Mouse (Mus musculus): ENCODE results near the gene Cdyl.

Gene Cdyl

DNA sequence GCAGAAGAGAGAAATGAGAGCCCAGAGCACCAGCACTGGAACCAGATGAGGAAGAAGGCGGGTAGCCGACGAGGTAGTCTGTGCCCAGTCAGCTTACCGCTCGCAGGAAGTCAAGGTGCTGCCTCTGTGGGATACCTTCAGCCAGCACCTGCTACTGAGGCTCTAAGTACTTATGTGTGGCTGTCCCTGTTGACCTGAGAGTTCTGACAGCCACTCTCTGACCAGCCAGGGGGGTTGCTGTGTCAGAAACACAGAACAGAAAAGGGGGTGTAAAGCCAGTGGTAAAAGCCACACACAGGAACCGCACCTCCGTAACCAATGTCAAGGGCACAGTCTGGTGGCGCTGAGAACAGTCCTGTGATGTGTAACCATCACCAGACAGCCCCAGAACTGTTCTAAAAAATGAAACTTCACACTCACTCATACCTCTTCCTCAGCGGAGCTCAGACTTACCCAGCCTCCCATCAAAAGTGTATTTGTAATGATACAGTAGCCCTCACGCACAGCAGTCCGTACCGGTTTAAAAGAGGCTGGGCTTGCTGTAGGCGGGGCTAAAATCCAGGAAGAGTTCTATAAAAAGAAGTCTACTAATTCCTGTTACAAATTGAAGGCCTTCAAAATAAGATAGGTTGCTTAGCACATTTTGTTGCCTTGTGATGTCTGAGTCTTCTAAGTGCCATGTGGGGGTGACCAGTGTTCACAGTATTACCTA lies 138.3 kb downstream of the Cdyl start:
- CTCF ChIA-PET: interaction anchor here (1.1 kb wide), 1 partner anchor 15 kb away, joined by 3 read pairs; no protein-coding TSS in a partner anchor

DNA sequence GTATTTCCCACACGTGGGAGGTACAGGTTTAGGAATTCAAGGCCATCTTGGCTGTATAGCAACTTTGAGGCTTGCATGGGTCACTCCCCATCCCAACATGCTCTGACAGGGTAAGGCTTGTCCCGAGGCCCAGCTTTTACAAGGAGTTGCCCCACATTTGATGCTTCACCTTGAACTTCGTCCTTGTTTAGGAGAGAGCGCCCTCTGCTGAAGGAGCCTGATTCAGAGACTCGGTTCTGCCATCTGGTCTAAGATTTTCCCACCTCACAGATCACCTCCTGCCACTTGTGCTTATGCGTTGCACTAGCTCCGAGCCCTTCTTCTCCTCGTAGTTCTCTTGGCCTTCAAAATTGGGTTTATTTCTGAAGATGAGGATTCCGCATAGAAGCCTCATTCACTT lies 139.0 kb downstream of the Cdyl start:
- CTCF ChIA-PET: interaction anchor here (1.1 kb wide), 1 partner anchor 16 kb away, joined by 3 read pairs; no protein-coding TSS in a partner anchor

DNA sequence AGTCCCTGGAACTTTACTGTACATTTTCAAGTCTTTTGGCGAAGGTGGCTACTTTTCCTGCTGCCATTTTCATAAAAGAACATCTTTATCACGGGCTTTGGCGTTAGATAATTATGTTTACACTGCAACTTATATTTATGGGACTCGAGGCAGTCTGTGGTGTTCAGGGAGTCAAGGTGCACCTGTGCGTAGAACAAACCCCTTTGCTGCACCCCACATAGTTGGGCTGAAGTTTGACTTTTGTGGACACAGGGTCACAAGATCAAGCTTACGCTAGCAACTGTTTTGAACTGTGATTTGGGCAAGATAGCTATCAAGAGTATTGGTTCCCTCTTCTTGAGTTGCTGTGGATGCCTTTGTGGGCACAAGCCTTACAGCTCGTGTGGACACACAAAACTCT lies 140.6 kb downstream of the Cdyl start:
- CTCF ChIA-PET: no interaction called here

DNA sequence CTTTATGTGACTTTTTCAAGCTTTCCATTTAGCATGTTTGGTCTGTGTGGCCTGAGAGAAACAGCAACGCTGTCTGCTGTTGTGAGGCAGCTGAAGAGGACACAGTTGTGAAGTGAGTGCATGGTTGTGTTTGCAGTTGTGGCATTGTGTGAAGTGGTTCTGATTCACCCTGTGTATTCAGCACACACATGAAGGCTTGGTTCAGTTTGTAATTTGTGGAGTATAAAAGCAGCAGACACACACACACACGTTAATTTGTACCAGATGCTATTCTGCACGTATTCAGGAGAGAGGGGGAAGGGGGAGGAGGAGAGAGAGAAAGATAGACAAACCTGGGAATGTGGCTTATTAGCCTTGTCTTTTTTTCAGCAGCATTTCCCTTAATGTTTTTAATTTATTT lies 146.1 kb downstream of the Cdyl start:
- CTCF ChIA-PET: no interaction called here

DNA sequence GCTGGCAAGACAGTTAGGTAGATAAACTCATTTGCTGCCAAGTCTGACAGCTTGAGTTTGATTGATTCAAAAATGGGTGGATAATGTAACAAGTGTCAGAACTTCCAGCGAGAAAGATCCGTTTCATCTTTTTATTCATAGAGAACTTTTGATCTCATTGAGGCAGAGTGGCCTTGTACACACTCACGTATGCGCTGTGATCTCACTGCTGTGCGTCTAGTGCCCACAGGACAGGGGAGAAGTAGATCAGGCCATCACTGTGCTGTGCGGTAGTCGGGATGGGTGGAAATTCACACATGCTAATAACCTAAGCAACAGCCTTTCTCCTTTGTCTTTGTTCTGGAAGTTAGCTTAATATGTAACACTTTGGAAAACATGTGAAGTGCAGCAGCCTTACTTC lies 146.5 kb downstream of the Cdyl start:
- CTCF ChIA-PET: no interaction called here

DNA sequence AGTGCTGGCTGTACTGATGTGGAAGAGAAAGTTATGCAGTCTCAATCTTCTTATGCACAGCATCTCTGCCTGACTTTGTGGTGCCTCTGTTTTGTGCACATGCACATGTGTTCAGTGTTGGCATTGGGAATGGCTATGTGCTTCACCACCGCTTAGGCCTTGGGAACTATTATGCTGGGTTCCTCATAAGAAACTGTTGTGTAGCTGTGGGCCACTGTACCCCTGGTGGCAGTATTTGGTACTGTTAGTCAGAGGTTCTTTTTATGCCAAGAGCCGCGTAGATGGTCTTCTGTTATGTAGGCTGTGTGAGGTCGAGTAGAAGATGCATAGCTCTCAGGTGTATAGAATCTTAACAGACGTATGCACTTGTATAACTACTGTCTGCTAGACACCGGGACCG lies 147.4 kb downstream of the Cdyl start:
- CTCF ChIA-PET: no interaction called here

DNA sequence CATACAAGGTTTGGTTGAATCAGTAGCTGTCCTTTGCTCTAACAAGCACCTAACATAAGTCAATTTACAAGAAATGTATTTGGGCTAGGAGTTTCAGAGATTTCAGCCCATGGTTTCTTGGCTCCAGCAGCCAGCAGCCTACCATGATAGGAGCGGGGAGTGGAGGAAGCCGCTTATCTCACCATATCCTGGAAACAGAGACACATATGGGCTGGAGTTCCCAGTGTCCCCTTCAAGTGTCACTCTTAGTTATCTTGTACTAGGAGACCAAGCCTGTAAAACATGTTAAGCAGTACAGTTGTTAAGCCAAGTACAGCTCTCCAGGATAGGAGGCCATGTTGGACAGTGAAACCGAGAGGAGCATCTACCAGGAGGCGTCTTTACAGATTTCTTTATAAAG lies 147.9 kb downstream of the Cdyl start:
- CTCF ChIA-PET: no interaction called here

DNA sequence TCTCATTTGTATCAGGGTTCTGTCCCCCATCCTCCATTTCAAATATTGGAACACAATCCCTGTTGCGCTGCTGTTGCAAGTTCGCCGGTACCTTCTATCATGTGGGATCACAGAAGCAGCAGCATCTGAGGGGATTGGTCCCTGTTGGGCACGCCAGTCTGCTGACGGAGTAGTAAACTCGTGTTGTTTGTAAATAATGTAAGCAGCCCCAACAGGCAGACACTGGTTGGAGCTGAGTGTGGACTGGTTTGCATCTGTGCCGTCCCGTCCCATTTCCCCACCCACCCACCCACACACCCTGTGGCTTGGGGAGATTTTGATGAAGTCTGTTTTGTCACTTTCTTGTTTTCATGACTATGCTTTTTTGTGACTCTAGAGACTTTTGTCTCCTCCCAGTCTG lies 148.3 kb downstream of the Cdyl start:
- CTCF ChIA-PET: no interaction called here

DNA sequence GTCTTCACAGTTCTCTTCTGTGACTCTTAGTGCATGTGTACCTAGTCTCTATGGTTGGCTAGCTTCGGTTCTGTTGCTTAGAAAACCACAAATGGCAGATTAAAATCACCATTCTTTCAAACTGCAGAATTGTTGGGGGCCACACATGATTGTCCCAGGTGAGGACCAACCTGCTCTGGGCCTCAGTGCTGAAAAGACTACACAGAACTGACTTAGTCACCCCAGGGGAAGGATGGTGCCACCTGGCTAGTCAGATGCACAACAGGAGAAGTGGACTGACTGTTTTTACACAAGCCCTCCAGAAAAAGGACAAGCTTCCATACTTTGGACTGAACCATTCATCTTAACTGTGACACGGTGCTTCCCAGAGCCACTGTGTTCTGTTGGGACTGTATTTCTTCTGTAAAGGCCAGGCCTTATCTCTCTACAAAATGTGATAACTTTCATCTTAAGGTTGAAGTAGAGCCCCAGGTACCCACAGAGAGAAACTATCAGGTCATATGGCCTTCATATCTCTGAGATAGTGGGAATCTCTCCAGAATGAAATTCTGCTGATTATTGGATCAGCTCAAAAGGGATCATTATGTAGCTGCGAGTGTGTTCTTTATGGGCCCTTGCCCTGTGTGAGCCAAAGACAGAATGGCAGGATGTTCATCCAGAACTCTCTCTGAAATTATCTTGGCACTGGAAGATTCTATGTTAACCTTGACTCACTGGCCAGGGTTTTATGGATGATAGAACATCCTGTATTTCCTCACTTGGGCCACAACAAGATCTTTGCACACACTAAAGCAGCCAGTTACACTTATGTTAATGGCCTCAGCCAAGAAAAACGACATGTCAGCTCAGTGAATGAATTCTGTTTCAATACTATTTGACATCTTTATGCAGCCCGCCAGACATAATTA lies 149.9 kb downstream of the Cdyl start:
- CTCF ChIA-PET: no interaction called here

DNA sequence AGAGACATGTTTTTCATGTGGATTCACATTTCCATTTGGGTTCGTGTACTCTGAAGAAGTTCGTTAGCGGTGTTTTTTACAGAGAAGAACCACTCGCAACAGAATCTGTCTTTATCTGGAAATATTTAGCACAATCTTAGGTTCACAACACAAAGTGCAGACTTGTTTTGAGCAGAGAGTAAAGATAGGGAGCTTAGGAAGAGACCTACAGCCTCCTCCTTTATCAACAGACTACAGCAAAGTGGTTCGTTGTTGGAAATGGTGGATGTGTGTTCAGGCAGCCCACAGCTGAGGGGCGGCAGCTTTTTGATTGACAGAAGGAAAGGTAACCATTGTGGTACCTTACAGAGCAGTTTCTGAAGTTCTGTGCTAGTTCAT lies 150.5 kb downstream of the Cdyl start:
- CTCF ChIA-PET: no interaction called here

DNA sequence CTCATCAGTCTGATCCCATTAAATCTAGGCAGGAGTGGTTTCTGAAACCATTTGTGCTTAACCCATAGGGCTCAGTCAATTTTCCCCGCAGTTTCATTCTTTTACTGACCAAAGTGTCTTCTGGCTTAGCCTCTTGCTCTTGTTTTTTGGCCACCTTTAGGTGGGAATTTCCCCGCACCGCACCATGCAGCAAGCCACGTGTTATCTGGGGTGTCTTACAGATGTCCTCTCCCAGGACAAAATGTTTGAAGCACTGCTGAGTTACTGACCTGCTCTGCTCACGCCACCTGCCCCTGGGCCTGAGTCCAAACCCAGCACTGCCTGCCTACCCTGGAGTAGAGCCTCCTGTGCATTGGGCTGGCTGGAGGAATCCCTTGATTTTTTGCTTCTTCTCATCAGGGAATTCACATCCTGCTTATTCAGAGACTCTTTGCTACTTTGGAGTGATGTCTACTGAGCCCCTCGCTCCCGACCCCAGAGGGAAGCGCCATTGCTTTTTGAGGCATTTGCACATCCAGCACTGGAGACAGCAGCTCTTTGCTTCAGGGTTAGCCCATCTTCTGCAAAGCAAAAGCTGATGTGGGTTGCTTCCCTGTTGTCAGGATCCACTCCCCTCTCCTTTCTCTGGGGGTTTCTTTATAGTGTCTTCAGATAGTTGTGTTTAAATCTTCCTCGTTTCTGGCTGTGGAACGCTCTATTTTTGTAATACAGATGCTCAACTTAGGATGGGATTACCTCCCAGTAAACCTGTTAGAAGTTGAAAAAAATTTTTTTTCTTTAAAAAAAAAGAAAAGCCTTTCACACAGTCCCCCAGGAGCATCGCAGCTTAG lies 151.9 kb downstream of the Cdyl start:
- CTCF ChIA-PET: no interaction called here

DNA sequence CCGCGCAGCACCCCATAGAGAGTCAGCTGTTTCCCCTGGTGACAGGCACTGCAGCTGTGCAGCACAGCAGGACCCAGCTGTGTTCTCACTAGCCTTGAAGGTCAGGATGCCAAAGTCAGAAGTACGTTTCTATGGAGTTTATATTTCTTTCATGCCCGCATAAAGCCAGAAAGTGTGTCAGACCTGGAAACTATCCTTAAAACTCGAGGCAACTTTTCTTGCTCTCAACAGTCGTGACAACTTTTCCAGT lies 152.5 kb downstream of the Cdyl start:
- CTCF ChIA-PET: no interaction called here

DNA sequence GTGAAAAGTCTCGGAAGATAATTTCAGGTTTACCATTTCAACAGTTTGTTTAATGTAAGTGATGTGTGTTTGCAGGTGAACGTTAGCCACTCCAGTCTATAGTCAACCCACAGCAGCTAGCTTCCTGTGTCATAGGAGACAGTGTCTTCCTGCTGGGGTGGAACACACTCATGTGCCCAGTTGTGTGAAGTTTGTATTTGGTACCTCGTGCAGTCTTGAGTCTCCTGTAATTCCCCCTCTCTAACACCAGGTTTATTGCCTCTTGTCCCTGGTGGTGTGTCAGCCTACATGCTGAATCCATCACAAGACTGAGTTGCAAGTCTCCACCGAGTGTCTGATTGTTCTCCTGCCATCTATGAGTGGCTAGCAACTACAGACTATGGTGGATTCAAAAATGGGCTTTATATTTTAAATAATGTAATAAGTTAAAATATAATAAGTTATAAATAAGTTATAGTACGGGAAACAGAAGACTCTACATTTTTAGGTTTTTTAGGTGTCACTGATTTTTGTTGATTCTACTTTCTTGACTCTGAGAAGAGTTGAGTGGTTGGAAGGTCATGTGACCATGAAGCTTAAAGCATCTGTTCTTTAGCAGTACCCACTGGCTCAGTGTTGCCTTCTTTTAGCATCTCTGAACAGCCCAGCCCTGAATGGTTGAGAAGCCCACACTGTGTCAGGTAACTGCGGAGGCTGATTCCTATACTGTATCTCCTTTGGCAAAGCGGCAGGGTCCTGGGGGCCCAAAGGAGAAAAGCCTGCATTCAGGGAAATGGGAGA lies 153.9 kb downstream of the Cdyl start:
- CTCF ChIA-PET: interaction anchor here (0.6 kb wide), 1 partner anchor 64 kb away, joined by 6 read pairs; no protein-coding TSS in a partner anchor

DNA sequence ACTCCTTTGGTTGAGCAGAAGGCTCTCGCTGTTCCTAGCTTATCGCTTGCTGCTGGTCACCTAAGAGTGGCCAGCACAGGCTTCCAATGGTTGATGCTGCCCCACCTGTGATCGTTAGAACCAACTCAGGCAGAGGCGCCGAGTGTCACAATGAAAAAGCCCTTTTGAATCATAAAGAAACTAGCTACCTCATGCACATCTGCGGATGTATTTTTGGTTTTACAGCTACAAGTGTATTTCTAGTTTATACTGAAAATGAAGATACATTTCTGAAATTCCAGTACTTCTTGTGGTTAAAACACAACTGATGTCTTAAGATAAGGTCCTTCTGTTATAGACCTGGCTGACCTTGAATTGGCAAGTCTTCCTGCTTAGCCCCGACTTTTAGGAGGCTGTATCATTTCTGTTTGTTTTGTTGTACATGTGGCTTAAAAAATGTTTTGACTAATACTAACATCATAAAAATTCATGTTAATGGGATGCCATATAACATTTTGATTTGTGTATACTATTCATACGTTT lies 155.6 kb downstream of the Cdyl start:
- CTCF ChIA-PET: no interaction called here

DNA sequence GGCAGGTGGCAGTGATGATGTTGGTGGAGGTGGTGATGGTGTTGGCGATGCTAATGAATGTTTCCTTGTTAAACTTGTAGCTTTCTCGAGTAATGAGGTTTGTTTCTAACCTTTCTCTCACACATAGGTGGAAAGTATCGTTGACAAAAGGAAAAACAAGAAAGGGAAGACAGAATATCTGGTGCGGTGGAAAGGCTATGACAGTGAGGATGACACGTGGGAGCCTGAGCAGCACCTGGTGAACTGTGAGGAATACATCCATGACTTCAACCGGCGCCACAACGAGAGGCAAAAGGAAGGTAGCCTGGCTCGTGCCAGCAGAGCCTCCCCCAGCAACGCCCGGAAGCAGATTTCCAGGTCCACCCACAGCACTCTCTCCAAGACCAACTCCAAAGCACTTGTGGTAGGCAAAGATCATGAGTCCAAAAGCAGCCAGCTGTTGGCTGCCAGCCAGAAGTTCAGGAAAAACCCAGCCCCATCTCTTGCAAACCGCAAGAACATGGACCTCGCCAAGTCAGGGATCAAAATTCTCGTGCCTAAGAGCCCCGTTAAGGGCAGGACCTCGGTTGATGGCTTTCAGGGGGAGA lies 156.2 kb downstream of the Cdyl start:
- CTCF ChIA-PET: no interaction called here

DNA sequence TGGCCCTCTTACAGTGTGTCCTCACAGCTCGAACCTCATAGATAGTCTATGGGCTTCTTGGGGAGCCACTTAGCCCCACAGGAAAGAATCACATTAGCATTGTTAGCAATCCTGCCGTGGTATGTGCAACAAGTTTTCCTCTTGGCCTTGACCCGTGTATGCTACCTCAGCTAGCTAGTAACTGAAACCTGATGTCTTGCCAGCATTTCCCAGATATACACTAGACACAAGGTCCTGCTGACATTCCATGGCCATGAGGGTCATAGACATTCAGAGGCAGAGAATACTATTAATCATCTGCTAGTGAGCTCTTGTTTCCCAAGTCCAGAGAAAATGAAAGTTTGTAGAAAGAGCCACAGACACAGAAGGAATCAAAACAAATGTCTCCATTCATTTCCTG lies 158.0 kb downstream of the Cdyl start:
- CTCF ChIA-PET: no interaction called here

DNA sequence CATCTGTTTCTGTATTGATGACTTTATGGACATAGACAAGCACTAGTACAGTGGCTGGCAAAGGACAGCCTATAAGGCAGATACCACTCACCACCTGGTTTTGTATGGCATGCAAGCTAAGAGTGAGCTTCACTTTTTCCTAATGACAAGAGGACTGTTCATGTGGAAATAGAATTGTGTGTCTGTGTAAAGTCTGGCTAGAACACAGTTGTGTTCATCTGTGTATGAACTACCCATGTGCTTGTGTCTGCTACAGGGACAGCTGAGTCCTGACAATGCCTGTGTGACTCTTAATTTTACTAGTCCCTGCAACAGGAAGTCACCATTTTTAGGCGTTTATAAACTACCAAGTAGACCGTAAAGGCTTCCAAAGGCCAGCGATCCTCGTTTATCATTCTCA lies 158.4 kb downstream of the Cdyl start:
- CTCF ChIA-PET: interaction anchor here (1.1 kb wide), 1 partner anchor 12 kb away, joined by 6 read pairs; no protein-coding TSS in a partner anchor

DNA sequence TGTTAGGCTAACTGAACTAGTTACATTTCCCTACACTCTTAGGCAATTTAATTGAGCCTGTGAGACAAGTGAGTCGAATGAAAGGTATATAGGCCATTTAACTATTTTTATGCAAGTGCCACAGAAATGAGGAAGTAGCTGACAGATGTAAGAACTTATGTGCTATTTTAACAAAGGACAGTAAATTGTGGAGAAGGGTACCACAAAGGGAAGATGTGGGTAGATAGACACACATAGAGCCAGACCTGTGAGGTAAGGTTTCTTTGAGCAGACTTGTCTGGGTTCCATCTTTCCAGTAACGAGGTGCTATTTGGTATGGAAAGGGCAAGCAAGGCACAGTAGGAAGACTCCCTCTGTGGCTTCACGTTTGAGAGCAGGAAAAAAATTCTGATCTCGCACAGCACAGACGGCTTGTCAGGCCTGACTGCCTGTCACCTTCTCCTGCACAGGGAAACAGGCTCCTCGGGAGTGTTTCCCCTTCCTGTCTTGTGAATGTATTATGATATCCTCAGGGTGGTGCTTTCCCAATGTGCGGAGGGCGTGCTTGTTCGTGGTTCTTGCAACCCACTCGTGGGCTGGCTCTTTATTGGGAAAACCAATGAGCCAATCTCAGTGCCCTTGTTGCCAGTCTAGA lies 162.3 kb downstream of the Cdyl start:
- CTCF ChIA-PET: no interaction called here

DNA sequence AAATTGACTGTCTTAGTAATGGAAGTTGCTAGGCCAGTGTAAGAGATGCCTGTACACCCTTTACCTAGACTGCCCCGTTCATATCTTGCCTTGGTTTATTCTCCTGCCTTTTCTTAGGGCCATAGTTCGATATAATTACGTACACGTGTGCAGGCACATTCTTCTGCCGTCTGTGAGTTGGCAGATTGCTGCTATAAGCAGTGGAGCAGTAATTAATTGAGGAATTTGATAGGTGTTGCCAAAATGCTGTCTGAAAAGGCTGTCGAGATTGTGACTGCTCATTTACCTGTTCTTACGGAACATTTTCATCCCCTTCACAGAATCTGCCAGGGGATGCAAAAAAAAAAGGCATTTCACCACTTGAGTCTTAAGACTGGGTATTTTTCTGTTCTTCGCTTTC lies 163.2 kb downstream of the Cdyl start:
- CTCF ChIA-PET: no interaction called here

DNA sequence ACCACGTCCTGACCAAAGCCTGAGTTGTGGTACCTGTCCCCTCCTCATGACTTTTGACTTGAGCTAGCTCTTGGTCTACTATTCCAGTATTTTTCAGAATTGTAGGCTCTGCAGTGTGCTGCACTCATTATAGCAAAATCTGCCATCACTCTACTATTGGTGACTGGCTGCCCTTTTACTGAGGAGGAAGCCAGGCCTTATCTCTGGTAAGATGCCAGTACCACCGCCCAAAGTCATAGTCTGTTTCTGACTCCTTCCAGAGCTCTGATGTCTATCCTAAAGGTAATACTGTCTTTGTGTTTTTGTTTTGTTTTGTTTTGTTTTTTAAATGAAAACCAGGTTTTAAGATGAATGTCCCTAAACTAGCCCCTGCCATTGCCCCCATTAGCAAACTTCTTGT lies 166.0 kb downstream of the Cdyl start:
- CTCF ChIA-PET: no interaction called here

DNA sequence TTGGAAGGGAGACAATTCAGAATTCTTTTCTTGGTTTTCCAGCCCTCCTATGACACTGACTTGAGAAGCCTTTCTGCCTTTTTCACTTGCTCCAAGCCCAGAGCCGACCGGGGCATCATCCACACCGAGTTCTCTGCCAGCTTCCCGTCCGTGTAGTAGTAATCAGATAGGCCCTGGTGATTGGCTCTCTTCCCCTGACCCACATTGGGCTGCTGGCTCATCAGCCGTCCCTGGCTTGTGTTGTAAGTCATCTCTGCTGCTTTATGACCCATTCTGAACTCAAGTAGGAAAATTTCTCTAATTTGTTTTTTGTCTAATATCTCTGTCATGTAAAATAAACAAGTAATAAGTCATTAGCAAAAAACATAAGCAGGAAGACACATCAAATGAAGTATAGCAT lies 173.0 kb downstream of the Cdyl start:
- CTCF ChIA-PET: interaction anchor here (0.6 kb wide), 1 partner anchor 969 kb away, joined by 4 read pairs; no protein-coding TSS in a partner anchor

Data from spleen, embryonic (tissue).